Mouse (Mus musculus): Measurements from ENCODE around the gene Capsl.
A peak's percentile ranks its signal among the peaks of the same experiment; 100 is the strongest.

Gene Capsl

DNA sequence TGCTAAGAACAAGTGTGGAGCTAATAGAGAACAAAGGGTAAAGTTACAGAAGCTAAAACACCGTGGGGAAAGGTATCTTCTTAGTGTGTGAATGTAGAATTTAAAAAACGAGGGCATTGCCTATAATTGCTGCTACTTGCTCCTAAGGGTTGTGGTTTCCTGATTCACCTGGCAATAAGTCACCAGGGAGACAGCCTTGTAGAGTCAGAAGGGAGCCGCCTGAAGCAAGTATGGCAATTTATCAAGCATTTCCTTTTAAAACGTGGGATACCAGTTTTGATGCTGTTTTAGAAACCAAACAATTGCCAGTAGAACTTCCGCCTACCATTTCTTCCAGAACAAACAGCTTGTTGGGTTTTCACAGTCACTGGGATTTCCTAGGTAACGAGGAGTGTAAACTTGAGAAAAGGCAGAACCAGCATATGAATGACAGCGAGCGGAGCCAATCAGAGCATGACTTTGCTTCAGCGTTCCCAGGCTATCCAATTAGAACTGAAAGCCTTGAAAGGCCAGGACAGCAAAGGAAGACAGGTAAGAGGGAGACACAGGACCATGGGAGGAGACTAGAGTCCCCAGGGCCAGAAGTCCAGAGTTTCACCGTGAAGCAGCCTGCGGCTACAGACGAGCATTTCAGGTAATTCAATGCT, at the start of gene Capsl:
TSS of gene Capsl (plus strand) at position 495 of the 647 bp plus-strand sequence.
- no peak for DNase-seq

DNA sequence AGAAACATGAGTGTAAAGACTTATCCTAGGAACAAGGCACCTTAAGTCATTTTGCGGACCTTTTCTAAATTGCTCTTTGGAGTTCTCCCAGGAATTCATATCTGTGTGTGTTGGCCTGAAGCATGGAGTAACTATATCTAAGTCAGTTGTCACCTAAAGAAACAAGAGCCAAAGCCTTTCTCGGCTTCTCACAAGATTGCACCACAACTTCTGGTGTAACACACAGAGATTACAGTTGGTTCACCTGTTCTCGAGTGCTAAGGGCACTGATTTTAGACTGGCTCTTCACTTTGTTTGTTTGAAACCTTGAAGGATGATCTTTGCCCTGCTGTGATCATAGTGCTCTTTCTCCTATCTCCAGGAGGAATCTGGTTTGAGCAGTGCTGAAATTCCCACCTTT, 26.4 kb upstream of the Capsl start:
- DNase-seq: no peak

DNA sequence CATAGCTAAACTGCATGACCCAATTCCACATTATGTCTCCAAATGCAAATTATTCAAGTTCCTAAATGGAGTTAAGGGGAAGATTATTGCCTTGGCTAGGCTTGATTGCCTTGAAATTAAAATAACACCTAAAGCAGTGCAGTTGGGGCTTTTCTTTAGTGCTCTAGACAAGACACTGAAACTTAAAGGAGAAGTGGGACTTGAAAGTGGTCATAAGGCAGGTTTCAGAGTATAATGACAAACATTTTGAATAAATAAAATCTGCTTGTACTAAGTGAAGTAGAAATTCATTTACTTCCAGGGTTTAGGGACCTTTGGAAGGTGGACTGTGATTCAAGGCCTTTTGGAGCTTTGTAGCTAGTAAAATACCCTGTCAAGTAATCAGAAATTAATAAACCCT, 14.7 kb upstream of the Capsl start:
- no peak for DNase-seq

DNA sequence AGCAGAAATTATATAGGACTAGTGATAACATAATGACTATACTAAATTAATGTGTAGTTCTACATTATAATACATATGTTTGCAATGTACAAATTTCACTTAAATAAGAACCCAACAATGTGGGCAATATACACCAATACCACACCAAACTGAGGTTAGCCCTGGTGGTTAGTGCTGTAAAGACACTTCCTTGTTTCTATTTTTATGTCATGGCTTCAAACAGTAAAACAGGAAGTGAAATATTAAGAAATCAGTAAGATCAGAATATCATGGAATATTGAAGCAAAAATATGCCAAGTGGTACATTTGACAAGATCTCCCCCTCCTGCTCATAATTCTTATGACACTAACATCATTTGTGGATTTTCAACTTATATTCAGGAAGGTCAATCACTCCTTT, 8.0 kb upstream of the Capsl start:
- DNase-seq: no peak

DNA sequence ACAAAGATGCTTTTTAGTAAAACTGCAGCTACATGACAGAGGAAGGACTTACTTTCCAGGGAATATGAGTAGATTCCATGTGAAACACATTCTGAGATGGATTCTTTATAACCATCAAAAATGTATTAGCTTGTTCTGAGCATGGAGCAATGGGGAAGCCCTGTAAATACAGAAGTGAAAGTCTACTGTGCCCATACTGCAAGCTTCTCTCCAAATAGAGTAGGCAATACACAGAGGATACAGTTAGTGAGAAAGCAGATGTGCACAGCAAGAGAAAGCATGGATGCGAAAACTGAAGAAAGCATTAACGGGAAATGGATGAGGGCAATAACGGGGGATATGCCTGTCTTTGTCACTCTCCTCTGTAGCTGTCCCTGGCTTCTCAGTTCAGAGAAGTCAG, 6.0 kb upstream of the Capsl start:
- no peak for DNase-seq

DNA sequence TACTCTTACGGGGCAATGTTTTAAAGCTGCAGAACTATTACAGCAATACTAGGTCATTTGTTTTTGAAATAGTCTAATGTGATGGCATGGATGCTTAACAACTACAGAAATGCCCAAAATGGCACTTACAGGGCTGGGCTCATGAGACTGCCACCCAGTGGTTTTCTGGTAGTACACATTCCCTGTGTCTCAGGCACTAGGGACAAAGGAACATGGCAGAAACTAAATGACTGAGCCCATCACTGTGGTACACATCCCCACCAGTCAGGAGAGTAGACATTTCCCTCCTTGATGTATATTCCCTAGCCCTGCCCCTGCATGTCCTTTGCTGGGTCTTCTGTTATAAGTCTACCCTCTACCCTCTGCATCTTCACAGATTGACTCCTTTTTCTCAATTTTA, 16.2 kb downstream of the Capsl start:
- DNase-seq: no peak

DNA sequence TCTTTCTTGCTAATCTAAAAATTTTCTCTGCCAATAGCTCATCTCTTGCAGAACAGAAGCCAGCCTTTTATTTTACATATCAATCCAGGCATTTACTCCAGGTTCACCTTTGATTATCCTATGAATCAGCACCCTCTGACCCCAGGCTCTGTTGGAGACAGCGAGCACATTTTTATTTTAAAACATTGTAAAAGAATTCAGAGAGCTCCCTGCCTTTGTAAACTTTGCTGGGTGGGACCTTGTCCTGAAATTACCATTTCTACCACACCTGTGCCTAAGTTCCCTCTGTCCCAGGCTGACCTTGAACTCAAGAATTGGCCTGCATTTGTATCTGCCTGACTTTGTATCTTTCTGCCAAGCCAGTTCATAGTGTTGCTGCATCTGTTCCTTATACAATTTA, 17.0 kb downstream of the Capsl start:
- no peak for DNase-seq

DNA sequence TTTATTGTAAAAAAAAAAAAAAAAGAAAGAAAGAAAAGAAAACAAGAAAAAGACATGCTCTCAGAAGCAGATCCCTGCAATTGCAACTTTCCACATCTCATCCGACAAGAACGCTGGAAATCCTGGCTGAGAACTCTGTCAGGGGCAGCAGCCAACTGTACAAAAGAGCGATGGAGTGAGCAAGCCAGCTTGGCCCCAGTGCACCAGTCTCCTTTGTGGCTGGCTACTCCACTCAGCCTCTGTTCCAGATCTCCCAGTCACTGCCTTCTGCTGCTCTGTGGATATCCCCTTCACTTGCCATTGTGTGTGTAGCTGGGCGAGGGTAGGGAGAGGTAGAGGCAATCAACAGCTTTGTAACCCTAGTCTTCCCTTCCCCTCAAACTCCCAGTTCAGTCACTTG, 18.4 kb downstream of the Capsl start:
- no peak for DNase-seq

DNA sequence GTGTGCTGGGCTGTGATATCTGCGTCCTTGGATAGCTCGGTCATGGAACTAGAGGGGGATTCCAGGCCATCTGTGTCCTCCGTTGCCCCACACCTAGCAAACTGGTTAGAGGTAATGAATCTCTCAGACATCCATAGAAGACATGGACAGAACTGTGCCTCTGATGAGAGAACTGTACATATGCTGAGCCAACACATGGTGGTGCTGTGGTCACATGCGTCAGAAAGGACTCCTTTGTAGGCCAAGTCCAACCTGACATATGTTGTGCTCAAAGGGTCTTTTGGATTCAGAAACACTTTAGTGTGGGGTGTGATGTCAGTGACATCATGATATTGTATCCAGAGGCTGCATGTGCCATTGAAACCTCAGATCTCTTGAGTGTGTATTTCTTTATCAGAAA, 19.4 kb downstream of the Capsl start:
- DNase-seq: no peak

DNA sequence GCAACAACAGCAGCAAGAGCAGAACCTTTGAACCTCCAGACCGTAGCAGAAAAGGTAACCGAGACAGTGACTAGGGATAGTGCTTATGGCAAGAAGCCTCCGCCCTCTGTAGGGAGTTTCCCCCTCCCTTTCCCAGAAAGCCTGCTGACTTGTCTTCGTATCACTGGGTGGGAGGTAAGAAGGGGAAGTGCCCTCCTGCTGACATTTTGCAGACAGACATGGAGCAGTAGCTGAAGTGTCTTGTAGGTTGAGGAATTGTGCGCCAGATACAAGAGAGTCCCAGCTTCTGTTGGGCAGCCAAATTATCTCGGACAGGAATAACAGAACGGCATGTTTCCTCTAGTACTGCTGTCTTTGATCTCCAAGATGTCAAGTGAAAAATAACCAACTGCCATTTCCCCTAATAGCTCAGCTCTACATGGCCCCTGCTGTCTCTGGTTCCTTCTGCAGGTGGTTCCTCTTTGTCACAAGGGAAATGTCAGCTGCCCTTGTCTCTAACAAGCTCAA, 27.7 kb downstream of the Capsl start:
- peak; percentile 4 for DNase-seq

DNA sequence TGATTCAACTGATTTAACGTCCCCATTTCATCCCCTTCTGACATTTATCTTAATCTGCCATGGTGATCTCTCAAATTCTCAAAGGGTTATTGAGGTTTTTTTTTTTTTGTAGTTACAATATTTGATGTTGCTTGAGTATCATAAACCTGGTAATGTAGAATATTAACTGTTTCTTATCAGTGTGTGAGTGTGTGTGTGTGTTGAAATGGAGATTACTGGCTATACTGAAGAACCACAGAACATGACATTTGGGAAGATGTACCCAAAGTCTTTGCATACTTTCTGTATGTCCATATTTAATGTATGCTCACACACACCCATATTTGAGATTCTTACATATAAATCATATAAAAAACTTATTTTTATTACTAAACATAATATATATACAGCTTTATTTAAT, 28.2 kb downstream of the Capsl start:
- no peak for DNase-seq

DNA sequence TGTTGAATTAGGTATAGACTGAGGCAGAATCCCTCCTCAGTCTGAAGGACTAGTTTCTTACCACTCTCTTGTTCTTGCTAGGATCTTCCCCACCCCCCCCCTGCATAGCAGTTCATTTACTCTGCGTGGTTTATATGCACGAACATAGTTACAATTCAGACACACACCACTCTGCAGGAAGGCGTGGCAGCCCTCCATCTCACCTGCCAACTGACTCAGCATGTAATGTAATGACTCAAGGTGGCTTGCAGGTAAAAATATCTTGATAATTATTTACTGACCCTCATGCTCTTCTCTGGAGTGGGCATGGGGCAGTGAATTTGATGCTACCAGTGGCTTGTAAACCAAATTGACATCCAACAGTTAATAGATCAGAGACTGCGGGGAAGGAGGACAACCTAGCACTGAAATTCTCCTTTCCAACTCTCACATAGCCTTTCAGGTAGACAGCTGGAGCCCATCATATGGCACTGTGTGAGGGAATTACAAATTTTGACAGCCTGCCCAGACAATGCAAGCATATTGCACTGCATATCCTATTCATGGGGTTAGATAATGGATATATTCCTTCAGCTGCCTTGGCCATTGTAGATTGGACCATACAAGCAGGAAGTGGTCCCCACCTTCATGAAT, 35.3 kb downstream of the Capsl start:
- peak; percentile 46 for DNase-seq

DNA sequence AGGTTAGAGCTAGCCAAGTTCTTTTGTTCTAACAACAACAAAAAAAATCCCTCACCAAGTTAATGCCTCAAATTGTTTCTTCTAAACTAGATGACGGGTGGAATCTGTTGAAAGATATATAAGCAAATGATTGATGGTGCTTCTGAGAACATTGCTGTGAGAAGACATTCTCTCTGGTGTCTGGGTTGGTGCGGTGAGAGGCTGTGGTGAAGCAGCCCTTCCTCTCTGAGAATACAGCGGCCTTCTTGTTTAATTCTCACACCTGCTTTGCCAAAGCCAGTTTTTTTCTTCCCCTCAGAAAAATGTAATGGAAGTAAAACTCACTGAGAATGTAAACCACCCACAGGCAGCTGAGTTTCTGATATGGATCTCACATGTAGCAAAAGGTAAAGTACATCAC, 36.3 kb downstream of the Capsl start:
- no peak for DNase-seq

DNA sequence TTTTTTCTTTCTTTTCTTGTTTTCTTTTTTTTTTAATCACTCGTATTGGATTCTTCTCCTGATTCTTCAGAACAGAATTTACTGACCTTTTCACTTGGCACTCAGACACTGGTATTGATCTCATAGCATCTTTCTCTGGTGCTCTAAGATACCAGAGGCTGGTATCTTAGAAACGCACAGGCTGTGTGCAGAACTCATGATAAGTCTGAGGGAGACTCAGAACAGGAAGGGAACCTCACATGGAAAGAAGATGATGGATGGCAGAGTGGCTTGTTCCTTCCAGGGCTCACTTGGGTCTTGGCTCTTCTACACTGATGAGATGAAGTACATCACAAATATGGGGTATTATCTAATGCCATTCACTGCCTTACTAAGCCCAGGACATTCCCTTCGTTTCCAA, 36.8 kb downstream of the Capsl start:
- no peak for DNase-seq

DNA sequence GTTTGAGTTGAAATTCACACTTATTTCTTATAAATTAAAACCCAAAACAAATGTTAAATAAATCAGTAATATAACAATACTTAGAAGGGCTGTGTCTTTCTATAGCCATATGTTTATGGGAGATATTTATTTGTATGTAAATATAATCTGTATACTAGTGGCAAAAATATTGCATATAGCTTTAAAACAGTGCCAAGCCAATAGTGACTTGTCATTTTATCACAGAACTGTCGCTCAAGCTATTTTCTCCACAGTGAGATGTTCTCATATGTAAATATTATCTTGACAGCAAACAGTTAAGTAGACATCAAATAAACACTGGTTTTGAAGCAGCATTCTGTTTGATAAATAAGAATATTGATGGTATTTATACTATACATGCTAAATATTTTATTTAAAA, 37.4 kb downstream of the Capsl start:
- no peak for DNase-seq

DNA sequence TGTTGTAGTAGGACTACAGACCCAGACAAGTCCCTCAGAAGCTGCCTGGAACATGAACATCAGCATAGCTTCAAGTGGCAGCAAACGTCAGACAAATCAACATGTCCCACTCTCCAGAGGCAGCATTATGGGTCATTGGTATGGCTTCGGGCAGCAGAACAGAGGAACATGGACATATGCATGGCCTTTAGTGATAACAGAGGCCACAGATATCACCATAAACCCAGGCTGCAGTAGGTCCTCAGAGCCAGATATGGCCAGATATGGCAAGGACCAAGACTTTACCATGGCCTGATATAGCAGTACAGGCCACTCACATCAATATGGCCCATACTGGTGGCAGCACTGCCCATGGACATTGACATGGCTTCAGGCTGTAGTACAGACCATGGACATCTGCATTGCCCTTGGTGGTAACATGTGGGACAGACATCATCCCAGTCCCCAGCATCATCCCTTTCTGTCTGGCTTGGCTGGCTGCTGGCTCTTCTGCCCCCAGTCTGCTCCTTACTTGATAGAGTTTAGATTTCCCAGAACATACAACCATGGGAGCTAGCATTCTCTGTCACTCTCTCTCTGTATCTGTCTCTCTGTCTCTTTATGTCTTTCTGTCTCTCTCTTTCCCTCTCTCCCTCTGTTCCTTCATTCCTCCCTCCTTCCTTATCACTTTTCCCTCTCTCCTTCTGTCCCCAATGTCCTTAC, 53.7 kb downstream of the Capsl start:
- DNase-seq: no peak

DNA sequence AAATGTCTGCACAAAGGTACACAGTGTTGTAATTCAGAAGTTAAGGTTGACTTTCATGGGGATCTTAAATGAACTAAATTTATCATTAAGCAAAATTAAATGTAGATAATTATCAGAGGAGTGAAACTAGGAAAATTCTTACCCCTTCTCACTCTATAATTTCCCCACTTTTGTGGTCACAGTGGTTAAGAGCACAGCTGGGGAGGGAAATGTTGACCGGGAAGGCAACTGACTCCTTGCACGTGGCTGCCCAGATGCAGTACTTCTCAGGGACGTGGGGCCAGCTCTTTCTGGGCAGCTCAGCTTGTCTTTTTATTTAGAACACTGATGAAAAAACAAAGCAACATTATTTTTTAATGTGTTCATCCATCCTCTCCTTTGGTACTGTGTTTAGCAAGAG, 56.2 kb downstream of the Capsl start:
- no peak for DNase-seq

Measured in cerebellum, adult 11-12 months (tissue).